Mouse (Mus musculus) liver, embryonic 12.5 days (tissue): ENCODE measurements around the gene Taf6. TPM values are rescaled to one million over a fixed set of nuclear protein-coding genes. Genes with fewer than 3 reads are reported as not detected.

ENCODE experiments used
- microRNA counts: library from miRNA; unstranded; fragments of <30 nt; microRNA quantifications from one replicate; lab custom pipeline; 2017
- microRNA-seq: library from miRNA; unstranded; fragments of <30 nt; microRNA quantifications from one replicate; pipeline ENCODE4, GENCODE M21; 2017
- polyA plus RNA-seq: library from polyadenylated mRNA; unstranded; fragments of >200 nt; fragmentation: Nextera tagmentation; extraction: Ambion mirVana; gene quantifications from 2 replicates; pipeline ENCODE4 v1.2.1, GENCODE M21; 2016

Taf6 gene
- polyA plus RNA-seq, 1 experiment from 2014 or later: 58.2 TPM

MicroRNAs encoded within 50 kb of the gene (microRNA counts, 519-probe panel; counts per million panel counts)
- microRNA mmu-miR-106b (lab: Ali Mortazavi, UCI): 5,348 counts per million, percentile 87 among the panel's probes with 10 or more counts
- 8,149 counts per million, percentile 99 among the panel's probes with 10 or more counts for microRNA mmu-miR-25 (lab: Ali Mortazavi, UCI)
- 6,088 counts per million, percentile 92 among the panel's probes with 10 or more counts for microRNA mmu-miR-93 (lab: Ali Mortazavi, UCI)

Small RNA genes within 50 kb of the gene (microRNA-seq; reads per million reads assigned to microRNA genes)
- gene Mir106b (13,254 reads per million, percentile 95 among the genes with 10 or more reads in this experiment), gene Mir25 (1,463 reads per million, percentile 78 among the genes with 10 or more reads in this experiment), gene Mir93 (23,269 reads per million, percentile 97 among the genes with 10 or more reads in this experiment)

Other genes starting within 250 kb of the Taf6 start
- not detected in 2 replicates for gene Gjc3, start 224.4 kb downstream of the Taf6 start, polyA plus RNA-seq
- gene Azgp1, start 205.9 kb downstream of the Taf6 start, polyA plus RNA-seq: not detected in 2 replicates
- not detected in 2 replicates for gene Smok3a, start 166.2 kb downstream of the Taf6 start, polyA plus RNA-seq
- gene Smok3b, start 166.0 kb downstream of the Taf6 start, polyA plus RNA-seq: not detected in 2 replicates
- gene Smok3c, start 134.3 kb downstream of the Taf6 start, polyA plus RNA-seq: not detected in 2 replicates
- 7.3 and 8.2 TPM in 2 replicates for gene Zkscan1, start 102.4 kb downstream of the Taf6 start, polyA plus RNA-seq
- gene Zscan21, start 70.5 kb downstream of the Taf6 start, polyA plus RNA-seq: 19.0 and 19.6 TPM in 2 replicates
- 4.8 and 5.7 TPM in 2 replicates for gene Zfp113, start 31.7 kb downstream of the Taf6 start, polyA plus RNA-seq
- 181 and 191 TPM in 2 replicates for gene Cops6, start 26.4 kb downstream of the Taf6 start, polyA plus RNA-seq
- 7.9 and 8.3 TPM in 2 replicates for gene Ap4m1, start 15.4 kb downstream of the Taf6 start, polyA plus RNA-seq
- gene Mcm7, start 15.0 kb downstream of the Taf6 start, polyA plus RNA-seq: 268 and 271 TPM in 2 replicates
- gene Cnpy4, start within 50 bp of the Taf6 start, polyA plus RNA-seq: 20.3 and 21.3 TPM in 2 replicates
- gene Mblac1, start 6.9 kb upstream of the Taf6 start, polyA plus RNA-seq: 4.3 TPM in 2 replicates
- not detected in 2 replicates for gene Nxpe5, start 38.4 kb upstream of the Taf6 start, polyA plus RNA-seq
- 31.3 and 31.8 TPM in 2 replicates for gene Lamtor4, start 68.0 kb upstream of the Taf6 start, polyA plus RNA-seq
- gene BC037034, start 76.6 kb upstream of the Taf6 start, polyA plus RNA-seq: 8.7 and 8.9 TPM in 2 replicates
- gene Gal3st4, start 85.4 kb upstream of the Taf6 start, polyA plus RNA-seq: 0.18 and 0.32 TPM in 2 replicates
- 0.04 TPM in 1 of 2 replicates, not detected in the other for gene Gm43720, start 92.5 kb upstream of the Taf6 start, polyA plus RNA-seq
- 2.4 and 2.5 TPM in 2 replicates for gene Gpc2, start 92.6 kb upstream of the Taf6 start, polyA plus RNA-seq
- gene Stag3, start 92.8 kb upstream of the Taf6 start, polyA plus RNA-seq: 3.1 and 3.9 TPM in 2 replicates
- gene Pvrig, start 154.5 kb upstream of the Taf6 start, polyA plus RNA-seq: 0.23 and 0.41 TPM in 2 replicates